Mouse (Mus musculus) B cell, adult 2 months (primary cell): ENCODE results near the gene Lhx2.

Source experiments
- DNase-seq, 2 experiments: peaks; one replicate each; pipeline ENCODE4 v3.0.0; 2022

Gene Lhx2

DNA sequence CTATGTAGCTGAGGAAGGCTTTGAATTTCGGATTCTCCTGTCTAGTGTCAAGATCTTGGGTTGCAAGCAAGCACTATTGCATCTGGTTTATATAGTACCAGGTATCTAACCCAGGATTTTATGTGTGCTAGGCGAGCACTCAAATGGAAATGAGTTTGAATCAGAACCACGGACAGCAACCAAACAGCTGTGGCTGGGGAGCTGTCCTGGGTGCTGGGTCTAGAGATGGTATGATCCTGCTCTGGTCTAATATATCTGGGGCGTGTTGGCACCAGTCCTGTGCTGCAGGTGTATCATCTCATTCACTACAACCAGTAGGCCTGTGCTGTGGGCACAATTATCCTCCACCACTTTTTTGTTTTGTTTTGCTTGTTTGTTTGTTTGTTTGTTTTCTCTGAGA, 78.9 kb downstream of the Lhx2 start:
- DNase-seq: peak; percentile 30 to 42
